Mouse (Mus musculus): Measurements from ENCODE around the gene Ubox5. TPM values are rescaled to one million over a fixed set of nuclear protein-coding genes. Genes with fewer than 3 reads are reported as not detected.
"Not testable (repeated sequence)": the region's sequence is repeated elsewhere in the genome, so short reads cannot be mapped to it uniquely, and the experiment has no call there.

Gene Ubox5
- polyA plus RNA-seq, 1 experiment from 2014 or later, result 13.6 TPM

- Histone ChIP-seq H3K9me3 (replicated peaks) (no peaks in the 10 kb centered on the region), H3K36me3 (peaks cover 29% of the 10 kb centered on the region), H3K9ac (no peak overlapping the region), H3K4me2 (no peak overlapping the region), H3K4me3 (replicated peaks) (no peak overlapping the region), H3K27ac (no peak overlapping the region), H3K27me3 (no peaks in the 10 kb centered on the region), H3K4me1 (no peaks in the 10 kb centered on the region)
- no peak for ATAC-seq (replicated peaks; ENCODE audit: low FRiP score)
- 75% methylated on average over 4 of the region's 4 CpGs for WGBS
These were observed 40.7 kb downstream of the Ubox5 start for GRCm38 (mm10) chr2:130589157-130589556.

- no peak for ATAC-seq (replicated peaks; ENCODE audit: low FRiP score)
- H3K9ac ChIP-seq, result no peak overlapping the region
These were observed 41.5 kb downstream of the Ubox5 start for GRCm38 (mm10) chr2:130588373-130588772.

GRCm38 (mm10) chr2:130586016-130586415 is 43.8 kb downstream of the Ubox5 start:
- Histone ChIP-seq H3K27ac (no peak overlapping the region), H3K9me3 (replicated peaks) (no peaks in the 10 kb centered on the region), H3K4me1 (peaks cover 3% of the 10 kb centered on the region), H3K36me3 (peaks cover 13% of the 10 kb centered on the region), H3K4me3 (replicated peaks) (no peak overlapping the region), H3K27me3 (peaks cover 23% of the 10 kb centered on the region), H3K4me2 (no peak overlapping the region), H3K9ac (no peak overlapping the region)
- 83% methylated on average over 6 of the region's 6 CpGs for WGBS
- ATAC-seq (replicated peaks; ENCODE audit: low FRiP score), result no peak

More at GRCm38 (mm10) chr2:130588373-130588772, 41.5 kb downstream of the Ubox5 start:
- H3K9me3 ChIP-seq (replicated peaks), result no peaks in the 10 kb centered on the region
- no peak overlapping the region for H3K27ac ChIP-seq
- H3K4me2 ChIP-seq, result no peak overlapping the region
- no peaks in the 10 kb centered on the region for H3K4me1 ChIP-seq
- no peak overlapping the region for H3K4me3 ChIP-seq (replicated peaks)
- peaks cover 26% of the 10 kb centered on the region for H3K36me3 ChIP-seq
- no peaks in the 10 kb centered on the region for H3K27me3 ChIP-seq
- 85% methylated on average over 2 of the region's 2 CpGs for WGBS

GRCm38 (mm10) chr2:130583902-130584560 is 45.8 kb downstream of the Ubox5 start:
- ATAC-seq (replicated peaks; ENCODE audit: low FRiP score), result no peak
- WGBS, result 78% methylated on average over 10 of the region's 10 CpGs
- H3K4me1 ChIP-seq, result peaks cover 16% of the 10 kb centered on the region

GRCm38 (mm10) chr2:130582552-130582951 is 47.3 kb downstream of the Ubox5 start, which contains the start of gene Avp:
Avp (minus strand) TSS chr2:130582554.
- H3K27ac ChIP-seq, result no peak within 1 kb of the TSS
- no peaks in the 10 kb centered on the region for H3K9me3 ChIP-seq (replicated peaks)
- H3K4me3 ChIP-seq (replicated peaks), result no peak within 1 kb of the TSS
- H3K4me2 ChIP-seq, result peak within 1 kb of the TSS; percentile 63; the same call in 1 of the 2 replicates
- H3K4me1 ChIP-seq, result peaks cover 19% of the 10 kb centered on the region
- no peak within 1 kb of the TSS for H3K9ac ChIP-seq
- no peak for ATAC-seq (replicated peaks; ENCODE audit: low FRiP score)
- H3K36me3 ChIP-seq, result no peaks in the 10 kb centered on the region
- peaks cover 57% of the 10 kb centered on the region for H3K27me3 ChIP-seq
- 43% methylated on average over 10 of the region's 10 CpGs for WGBS

More at GRCm38 (mm10) chr2:130583902-130584560, 45.8 kb downstream of the Ubox5 start:
- Histone ChIP-seq H3K36me3 (no peaks in the 10 kb centered on the region), H3K4me3 (replicated peaks) (no peak overlapping the region), H3K9me3 (replicated peaks) (no peaks in the 10 kb centered on the region), H3K4me2 (no peak overlapping the region), H3K9ac (no peak overlapping the region), H3K27me3 (peaks cover 43% of the 10 kb centered on the region), H3K27ac (no peak overlapping the region)

GRCm38 (mm10) chr2:130581201-130581600 is 48.6 kb downstream of the Ubox5 start:
- peak overlapping the region; percentile 39 for H3K4me3 ChIP-seq (replicated peaks)
- ATAC-seq (replicated peaks; ENCODE audit: low FRiP score), result no peak
- 0 out of 2 replicates have a peak overlapping the region, but pooled peaks have one; percentile 23 for H3K9ac ChIP-seq
- H3K4me2 ChIP-seq, result peak overlapping the region; percentile 63
- no peak overlapping the region for H3K27ac ChIP-seq
- no peaks in the 10 kb centered on the region for H3K36me3 ChIP-seq
- H3K27me3 ChIP-seq, result peaks cover 71% of the 10 kb centered on the region
- H3K4me1 ChIP-seq, result peaks cover 32% of the 10 kb centered on the region
- H3K9me3 ChIP-seq (replicated peaks), result no peaks in the 10 kb centered on the region
- 3% methylated on average over 16 of the region's 16 CpGs for WGBS

- Histone ChIP-seq H3K4me1 (peaks cover 35% of the 10 kb centered on the region), H3K36me3 (no peaks in the 10 kb centered on the region), H3K4me2 (no peak overlapping the region), H3K27ac (no peak overlapping the region), H3K27me3 (peaks cover 85% of the 10 kb centered on the region), H3K9ac (no peak overlapping the region), H3K4me3 (replicated peaks) (no peak overlapping the region; the same call in 1 of the 2 replicates), H3K9me3 (replicated peaks) (no peaks in the 10 kb centered on the region)
- no peak for ATAC-seq (replicated peaks; ENCODE audit: low FRiP score)
- WGBS, result 9% methylated on average over 8 of the region's 8 CpGs
These were observed 50.0 kb downstream of the Ubox5 start for GRCm38 (mm10) chr2:130579791-130580190.

- H3K4me1 ChIP-seq, result peaks cover 35% of the 10 kb centered on the region
- no peak overlapping the region for H3K9ac ChIP-seq
- 9% methylated on average over 11 of the region's 11 CpGs for WGBS
- peaks cover 84% of the 10 kb centered on the region for H3K27me3 ChIP-seq
- H3K36me3 ChIP-seq, result no peaks in the 10 kb centered on the region
- H3K4me3 ChIP-seq (replicated peaks), result no peak overlapping the region
- no peak overlapping the region for H3K27ac ChIP-seq
- no peak overlapping the region for H3K4me2 ChIP-seq
- H3K9me3 ChIP-seq (replicated peaks), result no peaks in the 10 kb centered on the region
- ATAC-seq (replicated peaks; ENCODE audit: low FRiP score), result no peak
These were observed 51.7 kb downstream of the Ubox5 start for GRCm38 (mm10) chr2:130578148-130578547.

- Histone ChIP-seq H3K4me1 (peaks cover 35% of the 10 kb centered on the region), H3K27me3 (peaks cover 78% of the 10 kb centered on the region), H3K4me2 (peak overlapping the region; percentile 60; the same call in 1 of the 2 replicates), H3K36me3 (no peaks in the 10 kb centered on the region), H3K9me3 (replicated peaks) (no peaks in the 10 kb centered on the region), H3K27ac (no peak overlapping the region), H3K9ac (no peak overlapping the region), H3K4me3 (replicated peaks) (no peak overlapping the region; the same call in 1 of the 2 replicates)
- peak; percentile 41; the same call in 1 of the 2 replicates for ATAC-seq (replicated peaks; ENCODE audit: low FRiP score)
- 5% methylated on average over 12 of the region's 12 CpGs for WGBS
These were observed 52.2 kb downstream of the Ubox5 start for GRCm38 (mm10) chr2:130577632-130578031.

- Histone ChIP-seq H3K9ac (0 out of 2 replicates have a peak overlapping the region, but pooled peaks have one; percentile 12), H3K9me3 (replicated peaks) (no peaks in the 10 kb centered on the region), H3K27ac (no peak overlapping the region), H3K27me3 (peaks cover 72% of the 10 kb centered on the region), H3K4me1 (peaks cover 35% of the 10 kb centered on the region), H3K4me2 (peak overlapping the region; percentile 60), H3K36me3 (no peaks in the 10 kb centered on the region), H3K4me3 (replicated peaks) (peak overlapping the region; percentile 34)
- WGBS, result 2% methylated on average over 9 of the region's 9 CpGs
- ATAC-seq (replicated peaks; ENCODE audit: low FRiP score), result no peak
These were observed 52.8 kb downstream of the Ubox5 start for GRCm38 (mm10) chr2:130577021-130577420.

GRCm38 (mm10) chr2:130576564-130576963 is 53.3 kb downstream of the Ubox5 start:
- ATAC-seq (replicated peaks; ENCODE audit: low FRiP score); H3K9me3 ChIP-seq (replicated peaks); H3K36me3 ChIP-seq; H3K27ac ChIP-seq: not testable (repeated sequence)
- Histone ChIP-seq H3K9ac (0 out of 2 replicates have a peak overlapping the region, but pooled peaks have one; percentile 12), H3K4me2 (peak overlapping the region; percentile 60), H3K27me3 (peaks cover 68% of the 10 kb centered on the region), H3K4me1 (peaks cover 35% of the 10 kb centered on the region), H3K4me3 (replicated peaks) (peak overlapping the region; percentile 34)
- under 1% methylated on average over 32 of the region's 32 CpGs for WGBS

- Histone ChIP-seq H3K4me2 (peak within 1 kb of the TSS; percentile 60), H3K27me3 (peaks cover 61% of the 10 kb centered on the region), H3K9me3 (replicated peaks) (no peaks in the 10 kb centered on the region), H3K36me3 (no peaks in the 10 kb centered on the region), H3K27ac (no peak within 1 kb of the TSS), H3K9ac (0 out of 2 replicates have a peak within 1 kb of the TSS, but pooled peaks have one; percentile 12), H3K4me3 (replicated peaks) (peak within 1 kb of the TSS; percentile 34), H3K4me1 (peaks cover 31% of the 10 kb centered on the region)
- WGBS, result 43% methylated on average over 9 of the region's 9 CpGs
- no peak for ATAC-seq (replicated peaks; ENCODE audit: low FRiP score)
These were observed 54.0 kb downstream of the Ubox5 start, which contains the start of gene Oxt for GRCm38 (mm10) chr2:130575873-130576272. Oxt (plus strand) TSS chr2:130576173.

All from kidney, embryonic 15.5 days (tissue).